Mouse (Mus musculus): ENCODE data around the gene Zfp341. TPM values are rescaled to one million over a fixed set of nuclear protein-coding genes. Genes with fewer than 3 reads are reported as not detected.

Gene Zfp341
- total RNA-seq, 1 experiment from 2014 or later, result 3.3 TPM

GRCm38 (mm10) chr2:154693186-154693940, 80.3 kb downstream of the Zfp341 start:
- no peak for ATAC-seq (ENCODE audit: extremely low read depth, insufficient number of reproducible peaks, low FRiP score, poor library complexity, severe bottlenecking)

GRCm38 (mm10) chr2:154693941-154694256, 80.8 kb downstream of the Zfp341 start:
- no peak for ATAC-seq (ENCODE audit: extremely low read depth, insufficient number of reproducible peaks, low FRiP score, poor library complexity, severe bottlenecking)

- no peak for ATAC-seq (ENCODE audit: extremely low read depth, insufficient number of reproducible peaks, low FRiP score, poor library complexity, severe bottlenecking)
These were observed 82.6 kb downstream of the Zfp341 start for GRCm38 (mm10) chr2:154695690-154696089.

Other genes starting within 250 kb of the Zfp341 start
- gene Cdk5rap1, start 240.3 kb upstream of the Zfp341 start, total RNA-seq (2017), result 9.8 and 10.1 TPM in 2 replicates
- 0.86 and 2.4 TPM in 2 replicates for gene Snta1, start 205.2 kb upstream of the Zfp341 start, total RNA-seq (2017)
- gene Cbfa2t2, start 176.8 kb upstream of the Zfp341 start, total RNA-seq (2017), result 23.9 and 24.7 TPM in 2 replicates
- gene 1700003F12Rik, start 66.2 kb upstream of the Zfp341 start, total RNA-seq (2017), result 1.2 TPM in 1 of 2 replicates, not detected in the other
- gene Actl10, start 61.5 kb upstream of the Zfp341 start, total RNA-seq (2017), result 0.25 TPM in 1 of 2 replicates, not detected in the other
- not detected in 2 replicates for gene Necab3, start 54.4 kb upstream of the Zfp341 start, total RNA-seq (2017)
- 0.98 and 1.5 TPM in 2 replicates for gene E2f1, start 43.4 kb upstream of the Zfp341 start, total RNA-seq (2017)
- gene Pxmp4, start 9.6 kb upstream of the Zfp341 start, total RNA-seq (2017), result 7.4 and 10.9 TPM in 2 replicates
- 4.8 and 5.4 TPM in 2 replicates for gene 4930519P11Rik, start 140 bp downstream of the Zfp341 start, total RNA-seq (2017)
- gene Chmp4b, start 38.4 kb downstream of the Zfp341 start, total RNA-seq (2017), result 151 and 159 TPM in 2 replicates
- gene Gm14214, start 156.7 kb downstream of the Zfp341 start, total RNA-seq (2017), result not detected in 2 replicates
- 106 and 108 TPM in 2 replicates for gene Raly, start 177.8 kb downstream of the Zfp341 start, total RNA-seq (2017)
- gene a, start 178.1 kb downstream of the Zfp341 start, total RNA-seq (2017), result not detected in 2 replicates